Mouse (Mus musculus) c-Kit-positive CD71-positive TER-119-negative erythroid progenitor cells, embryonic 14.5 days (primary cell): ENCODE data around the gene Dnmbp.
A peak's percentile ranks its signal among the peaks of the same experiment; 100 is the strongest.

ENCODE experiments used
- DNase-seq: peaks from one replicate; pipeline ENCODE4 v3.0.0-alpha.2; 2013; ENCODE audit warnings: low read depth

Gene Dnmbp

DNA sequence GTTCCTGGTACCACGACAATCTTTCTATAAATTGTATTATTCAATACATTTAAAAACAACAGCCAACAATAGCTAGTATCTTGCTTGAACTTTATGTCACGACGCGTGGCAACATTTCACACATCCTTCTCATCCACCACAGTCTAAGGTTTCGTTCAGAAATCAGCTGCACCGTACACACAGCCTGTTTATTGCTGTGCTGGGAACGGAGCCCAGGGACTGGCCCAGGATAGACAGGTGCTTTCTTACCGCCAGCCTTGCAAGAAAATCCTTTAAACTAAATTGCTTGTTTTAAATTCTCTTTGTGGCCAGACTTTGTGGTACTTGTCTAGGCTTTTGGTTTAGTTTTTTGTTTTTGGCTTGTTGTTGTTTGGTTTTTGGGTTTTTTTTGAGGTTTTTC lies 62.6 kb downstream of the Dnmbp start:
- no peak for DNase-seq

DNA sequence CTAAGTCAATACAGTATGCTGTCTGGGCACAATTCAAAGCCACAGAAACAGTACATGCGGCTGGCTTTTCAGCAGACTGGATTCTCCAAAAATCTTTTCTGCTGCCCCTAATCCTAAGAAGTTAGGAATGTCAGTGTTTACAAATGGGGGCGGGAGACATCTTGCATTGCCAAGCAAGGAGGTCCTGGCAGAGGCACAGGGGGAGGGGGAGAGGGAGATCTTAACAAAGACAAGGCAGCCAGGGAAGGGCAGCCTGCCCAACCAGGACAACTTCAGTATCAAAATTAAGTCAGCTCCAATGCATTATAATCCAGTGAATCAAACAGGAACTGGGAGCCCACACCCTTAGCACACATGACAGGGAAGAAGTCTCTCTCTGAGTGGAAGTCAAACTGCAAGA lies 64.0 kb downstream of the Dnmbp start:
- no peak for DNase-seq

DNA sequence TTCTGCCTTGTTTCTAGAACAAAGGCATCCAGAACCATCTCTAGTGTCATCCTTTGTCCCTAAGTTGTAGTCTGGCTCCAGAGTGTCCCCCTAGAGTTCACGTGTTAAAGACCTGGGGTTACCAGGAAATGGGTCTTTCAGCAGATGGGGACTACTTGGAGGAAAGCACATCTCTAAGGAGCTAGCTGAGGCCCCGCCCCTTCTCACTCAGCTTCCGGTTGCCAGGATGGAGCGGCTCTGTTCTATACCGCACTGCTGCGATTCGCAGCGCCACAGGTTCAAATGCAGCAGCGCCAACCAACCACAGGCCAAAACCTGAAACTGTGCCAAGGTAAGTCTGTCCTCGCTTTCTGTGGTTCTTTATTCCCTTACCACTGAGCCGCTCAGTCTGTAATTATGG lies 65.6 kb downstream of the Dnmbp start:
- DNase-seq: no peak

DNA sequence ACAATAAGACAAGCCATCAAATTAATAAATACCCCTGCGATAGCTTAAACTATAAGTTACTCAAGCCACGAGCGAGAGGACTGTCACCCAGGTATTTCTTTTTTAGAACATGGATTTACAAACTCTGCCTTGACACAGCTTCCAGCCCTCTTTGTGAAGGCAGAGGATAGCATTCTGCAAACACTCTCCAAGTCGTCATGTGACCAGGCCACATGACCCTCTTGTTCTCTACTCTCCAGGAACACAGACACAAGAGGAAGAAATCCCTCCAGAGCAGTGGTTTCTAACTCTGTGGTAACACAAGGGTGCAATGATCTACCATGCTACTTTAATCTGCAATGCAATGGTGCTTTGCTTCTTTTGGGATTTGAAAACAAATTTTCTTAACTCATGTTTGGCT lies 69.6 kb downstream of the Dnmbp start:
- no peak for DNase-seq

DNA sequence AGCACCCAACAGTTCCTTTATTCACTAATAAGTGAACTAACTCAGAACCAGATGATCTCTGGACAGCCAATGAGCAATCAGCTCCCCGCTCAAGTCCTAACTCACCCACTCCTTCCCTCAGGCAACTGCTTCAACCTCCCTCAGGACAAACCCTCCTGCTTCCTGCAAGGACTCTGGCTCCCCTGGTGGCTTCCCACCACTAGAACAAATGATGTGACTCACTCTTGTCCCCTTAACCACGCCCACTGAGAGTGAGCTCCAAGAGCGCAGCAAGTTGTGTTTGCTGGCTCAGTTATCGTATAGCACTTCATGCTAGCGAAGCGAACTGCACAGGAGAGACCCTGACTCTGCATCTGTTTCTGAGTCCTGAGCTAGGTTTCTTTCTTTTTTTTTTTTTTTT lies 82.6 kb downstream of the Dnmbp start:
- no peak for DNase-seq

DNA sequence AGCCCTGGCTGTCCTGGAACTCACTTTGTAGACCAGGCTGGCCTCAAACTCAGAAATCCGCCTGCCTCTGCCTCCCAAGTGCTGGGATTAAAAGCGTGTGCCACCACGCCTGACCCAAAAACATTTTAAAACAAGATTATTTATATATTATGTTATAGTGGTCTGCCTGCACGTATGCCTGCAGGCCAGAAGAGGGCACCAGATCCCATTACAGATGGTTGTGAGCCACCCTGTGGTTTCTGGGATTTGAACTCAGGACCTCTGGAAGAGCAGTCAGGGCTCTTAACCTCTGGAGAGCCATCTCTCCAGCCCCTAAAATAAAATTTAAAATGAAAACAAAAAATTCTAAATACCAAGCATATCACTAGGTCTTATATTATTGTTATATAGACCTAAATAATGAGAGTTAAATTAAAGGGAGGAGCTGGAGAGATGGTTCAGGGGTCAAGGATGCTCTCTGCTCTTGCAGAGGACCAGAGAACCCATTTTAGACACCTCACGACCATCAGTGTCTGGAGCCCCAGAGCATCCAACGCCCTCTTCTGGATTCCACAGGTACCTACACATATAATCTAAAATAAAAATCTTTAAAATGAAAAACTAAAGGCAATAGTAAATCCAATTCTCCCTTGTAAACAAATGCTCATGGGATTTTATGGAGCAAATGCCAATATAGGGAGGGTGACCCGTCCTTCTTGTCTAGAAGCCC lies 87.0 kb downstream of the Dnmbp start:
- no peak for DNase-seq

DNA sequence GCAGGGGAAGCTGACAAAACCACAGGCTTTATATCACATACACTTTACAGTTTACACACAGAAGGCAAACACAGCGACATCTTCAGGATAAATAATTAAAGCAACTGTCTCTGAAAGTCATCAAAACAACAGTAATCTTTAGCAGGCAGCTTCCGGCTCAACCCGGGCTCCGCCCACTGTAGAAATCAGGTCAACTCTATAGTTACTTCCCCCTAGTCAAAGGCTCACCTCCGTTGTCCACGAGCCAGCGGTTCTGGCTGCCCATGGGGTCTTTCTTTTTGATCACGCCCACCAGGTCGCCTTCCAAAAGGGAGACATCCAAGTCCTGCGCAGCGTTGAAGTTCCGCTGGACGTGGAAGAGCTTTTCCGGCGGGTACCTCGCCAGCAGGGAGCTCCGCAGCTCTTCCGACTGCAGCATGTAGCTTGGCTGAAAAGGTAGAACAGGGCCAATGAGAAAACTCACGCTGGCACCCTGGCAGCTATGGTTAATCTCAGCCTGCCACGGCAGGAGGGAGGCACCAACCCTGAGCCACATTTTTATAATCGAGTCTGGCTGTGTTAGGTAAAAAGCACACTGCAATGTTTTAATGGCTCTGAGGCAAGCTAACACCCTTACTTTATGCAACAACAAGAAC lies 87.9 kb downstream of the Dnmbp start:
- DNase-seq: peak; percentile 20

DNA sequence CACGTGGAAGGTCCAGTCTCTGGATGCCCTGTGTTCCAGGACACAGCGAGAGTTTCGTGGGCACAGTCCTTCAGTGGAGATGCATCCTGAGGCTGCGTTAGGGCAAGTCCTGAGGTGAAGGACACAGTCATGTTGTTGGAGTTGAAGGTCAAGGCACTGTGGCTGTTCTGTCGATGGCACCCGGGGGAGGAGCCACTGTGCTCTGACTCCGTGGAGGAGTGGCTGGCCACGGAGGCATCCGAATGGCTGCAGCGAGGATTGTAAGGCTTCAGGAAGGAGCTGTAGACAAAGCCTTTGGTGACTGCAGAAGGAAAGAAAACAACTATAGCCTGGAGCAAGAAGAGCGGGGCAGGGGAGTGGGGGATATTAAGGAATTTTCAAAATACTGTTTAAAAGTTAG lies 90.0 kb downstream of the Dnmbp start:
- DNase-seq: no peak

DNA sequence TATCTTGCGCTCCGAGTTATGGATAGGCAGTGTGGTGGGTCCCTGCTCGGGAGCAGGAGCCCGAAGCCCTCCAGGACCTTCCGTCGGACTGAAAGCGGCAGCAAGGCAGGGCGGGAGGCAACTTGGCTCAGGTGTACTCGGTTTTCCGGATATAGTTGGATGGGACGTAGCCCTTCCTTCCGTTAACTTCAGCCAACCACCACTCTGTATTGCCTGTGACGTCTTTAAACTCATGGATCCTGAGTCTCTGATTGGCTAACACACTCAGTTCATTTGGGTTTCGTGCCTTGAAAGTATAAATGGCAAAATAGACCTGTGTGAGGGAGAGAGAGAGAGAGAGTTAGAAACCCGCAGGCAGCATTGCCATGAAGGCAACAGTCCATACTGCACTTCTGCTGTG lies 92.0 kb downstream of the Dnmbp start:
- no peak for DNase-seq

DNA sequence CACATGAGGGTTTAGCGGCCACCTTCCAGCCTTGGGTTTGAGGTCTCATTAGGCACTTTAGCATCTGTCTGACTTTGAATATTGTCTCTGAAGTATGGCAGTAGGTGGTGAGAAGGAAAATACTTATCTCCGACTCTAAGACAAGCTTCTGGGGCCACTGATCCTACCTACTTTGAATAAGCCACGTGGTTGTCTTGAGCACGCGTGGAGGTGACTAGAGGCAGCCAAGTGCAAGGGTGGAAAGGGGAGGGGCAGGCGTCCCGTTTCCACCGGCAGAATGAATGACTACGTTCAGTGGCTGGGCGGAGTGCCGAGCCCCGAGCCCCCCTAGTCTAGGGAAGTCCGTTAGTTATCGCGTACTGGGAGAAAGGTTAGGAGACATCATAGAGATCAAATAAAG lies 92.9 kb downstream of the Dnmbp start:
- no peak for DNase-seq

DNA sequence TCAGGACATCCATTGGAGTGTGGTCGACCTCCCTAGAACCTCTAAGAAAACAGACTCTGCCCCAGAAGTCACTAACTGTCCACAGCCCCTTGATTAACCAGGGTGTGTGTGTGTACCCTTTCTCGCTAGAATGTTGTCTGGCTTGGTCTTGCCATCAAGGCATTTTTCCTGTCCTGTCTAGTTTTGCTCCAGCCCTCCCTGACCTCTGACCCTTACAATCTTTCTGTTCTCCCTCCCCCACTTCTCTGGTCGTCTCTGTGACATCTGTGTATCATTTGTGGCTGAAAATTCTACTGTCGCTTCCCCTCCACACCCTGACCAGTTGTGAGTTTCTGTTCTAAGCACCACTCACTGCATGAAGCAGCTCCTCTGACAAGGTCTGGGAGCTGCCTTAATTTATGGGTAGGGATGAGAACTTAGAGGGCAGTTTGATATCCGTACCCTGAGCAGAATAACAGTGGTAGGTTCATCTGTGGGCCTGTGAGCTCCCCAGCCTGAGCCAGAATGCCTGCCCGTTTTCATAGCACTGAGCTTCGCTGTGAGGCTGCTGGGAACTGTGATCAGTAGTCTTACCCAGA lies 94.6 kb downstream of the Dnmbp start:
- DNase-seq: no peak

DNA sequence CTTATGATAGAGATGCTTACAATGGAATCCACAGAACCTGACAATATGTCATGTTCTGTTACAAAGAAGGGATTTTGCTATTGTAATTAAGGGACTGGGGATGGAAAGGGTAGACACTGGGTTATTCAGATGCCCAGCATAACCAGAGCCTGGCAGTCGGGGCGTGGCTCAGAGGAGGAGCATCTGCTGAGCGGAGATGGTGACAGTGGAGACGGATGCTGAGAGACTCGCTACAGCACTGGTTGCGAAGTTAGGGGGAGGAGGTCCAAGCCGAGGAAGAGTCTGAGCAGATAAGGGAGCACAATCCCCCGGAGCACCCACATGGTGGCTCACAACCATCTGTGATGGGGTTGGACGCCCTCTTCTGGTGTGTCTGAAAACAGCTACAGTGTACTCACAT lies 96.8 kb downstream of the Dnmbp start:
- DNase-seq: no peak

DNA sequence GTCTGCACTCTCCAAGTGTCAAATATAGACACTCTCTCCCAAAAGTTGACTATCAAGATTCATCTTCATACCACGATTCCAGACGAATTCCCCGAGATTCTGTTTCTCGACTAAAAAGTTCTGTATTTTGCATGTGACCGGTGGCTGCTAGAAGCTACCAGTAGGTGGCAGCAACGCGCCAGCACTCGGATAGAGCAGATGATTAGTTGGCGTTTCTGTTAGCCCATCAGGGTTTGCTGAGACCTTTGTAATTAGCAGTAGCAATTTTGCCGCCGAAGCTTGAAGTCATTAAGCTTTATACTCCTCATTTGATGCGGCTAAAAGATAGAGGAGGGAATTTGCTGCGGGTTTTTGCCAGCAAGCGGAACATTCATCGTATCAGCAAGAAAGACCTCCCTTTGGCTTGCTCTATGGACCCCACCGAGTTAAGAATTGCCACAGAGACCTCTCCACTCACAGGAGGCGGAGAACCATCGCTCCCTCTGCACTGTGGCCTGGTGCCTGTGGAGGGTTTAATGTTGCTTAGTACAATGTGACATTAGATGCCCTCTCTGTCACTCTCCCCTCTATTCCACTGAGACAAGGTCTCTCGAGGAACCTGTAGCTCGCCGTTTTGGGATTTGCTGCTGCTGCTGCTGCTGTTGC lies 107.4 kb downstream of the Dnmbp start:
- DNase-seq: peak; percentile 38

DNA sequence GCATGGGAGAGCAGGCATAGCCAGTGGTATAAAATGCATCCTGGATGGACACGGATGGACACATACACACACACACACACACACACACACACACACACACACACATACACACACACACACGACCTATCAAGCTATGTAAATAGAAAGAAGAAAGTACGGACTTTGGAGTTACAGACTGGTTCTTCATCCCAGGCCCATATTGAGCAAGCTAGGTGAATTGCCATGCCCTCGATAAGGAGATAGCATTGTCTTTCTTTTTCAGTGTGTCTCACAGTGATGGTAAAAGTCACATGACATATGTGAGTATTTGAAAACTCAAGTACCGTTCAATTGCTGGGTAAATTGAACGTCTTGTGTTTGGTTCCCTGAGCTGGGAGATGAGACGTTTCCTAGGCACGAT lies 113.1 kb downstream of the Dnmbp start:
- DNase-seq: no peak

DNA sequence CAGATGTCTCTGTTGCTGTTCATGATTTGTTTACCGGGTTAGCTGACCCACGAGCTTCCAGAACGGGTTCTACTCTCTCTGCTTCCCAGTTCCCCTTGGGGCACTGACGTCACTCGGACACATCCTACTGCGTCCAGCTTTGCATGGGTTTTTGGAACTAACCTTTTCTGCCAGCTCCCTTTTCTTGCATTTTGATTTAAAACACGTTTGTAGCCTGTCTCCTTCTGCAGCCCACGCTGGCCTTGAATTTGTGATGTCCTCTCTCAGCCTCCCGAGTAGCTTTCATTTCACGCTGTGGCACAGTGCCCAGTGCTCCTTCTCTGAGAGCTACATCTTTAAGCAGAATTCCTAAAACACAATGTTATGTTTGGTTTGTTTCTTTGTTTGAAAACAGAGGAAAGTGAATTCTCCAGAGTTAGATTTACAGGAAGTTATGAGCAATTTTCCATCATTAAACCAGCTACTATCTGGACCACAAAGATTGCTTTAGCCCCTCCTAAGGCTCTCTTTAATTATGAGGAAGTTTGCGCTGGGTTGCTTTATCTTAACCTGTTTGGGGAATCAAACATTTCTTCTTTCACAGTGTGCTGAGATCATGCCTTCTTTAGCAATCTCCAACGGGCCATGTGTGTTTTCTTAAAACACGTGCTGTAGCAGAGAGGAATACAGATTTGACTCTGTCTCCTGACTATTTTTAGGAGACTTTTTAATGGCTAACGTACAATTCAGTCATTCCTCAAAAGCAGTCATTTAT lies 124.2 kb downstream of the Dnmbp start:
- no peak for DNase-seq

DNA sequence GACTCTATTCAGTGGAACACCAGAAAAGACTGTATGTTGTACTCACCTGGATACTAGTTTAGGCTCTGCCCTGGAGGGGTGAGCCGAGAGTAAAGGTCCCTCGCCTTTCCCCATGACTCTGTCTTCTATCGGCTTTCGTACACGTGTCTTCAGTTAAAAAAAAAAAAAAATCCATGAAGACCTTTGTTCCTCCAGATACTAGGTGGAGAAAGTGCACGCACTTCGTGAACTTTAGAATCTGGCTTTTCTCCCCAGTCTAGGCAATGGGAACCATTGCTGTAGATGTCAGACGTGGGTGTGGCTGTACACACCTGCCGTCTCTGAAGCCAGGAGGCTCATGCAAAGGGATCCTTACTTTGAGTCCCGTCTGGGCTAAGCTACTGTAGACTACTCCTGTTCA lies 126.7 kb downstream of the Dnmbp start:
- DNase-seq: no peak

DNA sequence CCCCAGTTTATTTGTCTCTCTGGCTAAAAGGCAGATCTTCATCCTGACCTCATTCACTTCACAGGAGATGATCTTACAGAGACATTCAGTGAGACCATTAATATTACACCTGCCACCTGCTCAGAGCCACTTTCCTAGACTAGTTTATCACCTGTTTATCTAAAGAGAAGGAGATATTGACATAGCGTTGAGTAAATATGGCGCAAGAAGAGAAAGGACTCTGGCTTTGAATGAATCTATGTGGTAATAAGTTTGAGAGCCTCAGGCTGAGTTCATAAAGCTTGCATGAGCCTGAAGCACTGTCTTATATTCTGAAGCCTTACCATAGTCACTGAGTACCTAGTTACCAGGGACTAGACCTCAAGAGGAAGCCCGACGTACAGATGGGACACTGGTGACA lies 128.6 kb downstream of the Dnmbp start:
- DNase-seq: no peak

DNA sequence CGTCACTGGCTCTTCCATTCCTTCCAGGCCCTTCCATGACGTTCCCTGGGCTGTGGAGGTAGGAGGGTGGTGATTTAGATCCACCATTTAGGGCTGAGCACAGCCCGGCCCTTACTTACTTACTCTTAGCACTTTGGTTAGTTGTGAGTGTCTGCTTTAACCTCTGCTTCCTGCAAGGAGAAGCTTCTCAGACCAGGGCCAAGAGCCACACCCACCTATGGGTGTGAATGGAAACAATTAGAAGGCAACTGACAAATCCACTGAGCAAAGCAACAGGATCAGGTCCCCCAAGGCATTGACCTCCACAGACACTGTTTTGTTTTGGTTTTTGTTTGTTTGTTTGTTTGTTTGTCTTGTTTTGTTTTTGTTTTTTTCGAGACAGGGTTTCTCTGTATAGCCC lies 130.7 kb downstream of the Dnmbp start:
- no peak for DNase-seq

DNA sequence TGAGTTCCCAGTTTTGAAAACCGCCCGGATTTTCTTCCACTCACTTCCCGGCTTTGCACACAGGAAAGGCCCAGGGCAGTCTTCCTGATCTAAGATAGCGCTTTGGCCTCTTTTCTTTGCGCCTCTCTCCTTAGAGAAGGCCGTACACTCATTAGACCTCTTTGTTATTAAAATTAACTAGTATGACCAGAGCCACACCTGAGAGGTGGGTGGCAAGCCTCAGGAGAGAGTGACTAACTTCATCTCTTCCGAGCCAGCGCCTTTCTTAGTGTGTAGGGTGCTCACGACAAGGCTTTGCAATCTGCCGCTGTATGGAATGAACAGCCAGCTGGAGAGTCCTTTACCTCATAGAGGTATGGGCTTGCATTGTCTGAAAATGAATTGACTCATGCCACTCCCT lies 136.1 kb downstream of the Dnmbp start:
- DNase-seq: no peak

DNA sequence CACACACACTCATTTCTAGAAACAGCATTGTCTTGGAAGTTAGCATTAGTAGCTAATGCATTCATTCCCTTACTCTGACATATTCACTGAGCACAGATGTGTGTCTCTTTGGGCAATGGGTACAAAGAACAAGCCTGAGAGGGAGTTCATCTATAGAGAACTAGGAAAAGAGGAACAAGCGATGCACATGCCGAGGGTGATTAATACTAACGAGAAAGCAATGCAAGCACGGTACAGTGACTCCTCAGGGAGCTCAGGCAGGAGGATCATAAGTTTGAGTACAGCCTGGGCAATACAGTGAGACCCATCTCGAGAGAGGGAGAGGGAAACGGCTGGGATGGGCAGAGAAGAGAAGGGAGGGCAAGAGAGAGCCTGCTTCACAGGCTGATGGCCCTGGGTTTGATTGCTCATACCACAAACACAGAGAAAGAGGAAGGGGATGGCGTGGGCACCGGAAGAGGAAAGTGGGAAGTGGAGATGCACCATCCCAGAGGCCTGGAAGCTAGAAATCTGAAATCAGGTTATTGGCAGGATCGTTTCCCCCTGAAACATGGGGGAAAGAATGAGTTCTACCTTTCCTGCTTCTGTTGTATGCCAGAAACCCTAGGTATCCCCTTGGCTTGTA lies 138.5 kb downstream of the Dnmbp start:
- DNase-seq: no peak

DNA sequence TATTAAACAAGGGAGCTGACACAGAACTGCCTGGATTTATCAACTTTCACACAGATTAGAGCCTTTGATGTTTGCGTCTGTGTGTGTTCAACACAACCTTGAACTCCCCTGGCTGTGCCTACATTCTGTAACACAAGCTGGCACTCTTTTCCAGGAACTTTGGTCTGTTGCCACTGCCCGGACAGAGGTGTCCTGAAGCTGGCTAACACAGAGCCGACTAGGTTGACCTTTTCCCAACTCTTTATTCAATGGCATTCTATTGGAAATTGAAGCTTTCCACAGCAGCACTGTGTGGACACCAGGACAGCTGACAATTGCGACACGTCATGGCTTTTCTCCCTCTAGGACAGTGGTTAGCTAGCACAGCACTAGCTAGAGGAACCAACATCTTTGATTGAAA lies 142.8 kb downstream of the Dnmbp start:
- DNase-seq: no peak
